Mouse (Mus musculus) spleen, adult 2 months (tissue): ENCODE data around the gene Ceacam10. TPM values are rescaled to one million over a fixed set of nuclear protein-coding genes. Genes with fewer than 3 reads are reported as not detected.

Experiments used
- DNase-seq, 2 experiments: peaks; one replicate each; pipeline versions ENCODE4 v3.0.0 to v3.0.0-alpha.2; 2012 to 2021; ENCODE audit warnings: low spot score in 2 of 2, low read depth in 1 of 2
- H3K27ac ChIP-seq: fragments of 200-500 bp; 2 replicates; pipeline ENCODE4 v1.5.1; 2012; ENCODE audit warnings: low read length, inconsistent platforms; ENCODE audit not compliant: insufficient read depth
- H3K27me3 ChIP-seq: fragments of 200-500 bp; 2 replicates; pipeline ENCODE4 v1.6.1; 2012; ENCODE audit warnings: mild to moderate bottlenecking, moderate library complexity, low read length, inconsistent platforms; ENCODE audit not compliant: control insufficient read depth, insufficient read depth
- H3K36me3 ChIP-seq: fragments of 200-500 bp; 2 replicates; pipeline ENCODE4 v1.6.1; 2012; ENCODE audit warnings: mild to moderate bottlenecking, low read length, inconsistent platforms; ENCODE audit not compliant: control insufficient read depth, insufficient read depth
- H3K4me1 ChIP-seq: fragments of 200-500 bp; 2 replicates; pipeline ENCODE4 v1.6.1; 2011; ENCODE audit warnings: inconsistent platforms; ENCODE audit not compliant: control insufficient read depth, insufficient read depth, insufficient read length
- H3K4me3 ChIP-seq: fragments of 200-500 bp; 2 replicates; pipeline ENCODE4 v1.5.1; 2011; ENCODE audit warnings: mild to moderate bottlenecking, inconsistent platforms; ENCODE audit not compliant: insufficient read depth, insufficient read length; ENCODE audit errors: extremely low read depth
- CTCF ChIP-seq: fragments of 200-500 bp; IDR thresholded peaks from 2 replicates; pipeline ENCODE4 v1.5.1; 2011; ENCODE audit warnings: mild to moderate bottlenecking, inconsistent platforms; ENCODE audit not compliant: insufficient read depth, insufficient read length, insufficient replicate concordance; ENCODE audit errors: extremely low read depth
- POLR2A ChIP-seq: fragments of 200-500 bp; IDR thresholded peaks from 2 replicates; pipeline ENCODE4 v1.6.1; 2011; ENCODE audit warnings: low read depth, low read length, inconsistent platforms
- WGBS: fragments of 180-500 bp; shearing (Covaris S2); methylation state at CpG from one replicate; pipeline ENCODE4 v1.1.7; 2018; 5-methylcytosine and 5-hydroxymethylcytosine counted together
- polyA plus RNA-seq: library from polyadenylated mRNA; depleted of rRNA; stranded (reverse); fragments of >200 nt; gene quantifications from 2 replicates; pipeline ENCODE4 v1.2.3, GENCODE M21; 2012; rRNA removed

Ceacam10 gene
- polyA plus RNA-seq, 1 experiment = 0.41 TPM

- TF ChIP-seq CTCF (no peak), POLR2A (no peak)
- no peaks in the 10 kb centered on the region for H3K36me3 ChIP-seq
- H3K27ac ChIP-seq = no peak overlapping the region
- no peak overlapping the region for H3K4me3 ChIP-seq
- no peaks in the 10 kb centered on the region for H3K4me1 ChIP-seq
- 83% methylated on average over 6 of the region's 6 CpGs for WGBS
- H3K27me3 ChIP-seq = no peaks in the 10 kb centered on the region
- no peak for DNase-seq
These were observed 27.8 kb downstream of the Ceacam10 start for GRCm38 (mm10) chr7:24804826-24805225.

DNA sequence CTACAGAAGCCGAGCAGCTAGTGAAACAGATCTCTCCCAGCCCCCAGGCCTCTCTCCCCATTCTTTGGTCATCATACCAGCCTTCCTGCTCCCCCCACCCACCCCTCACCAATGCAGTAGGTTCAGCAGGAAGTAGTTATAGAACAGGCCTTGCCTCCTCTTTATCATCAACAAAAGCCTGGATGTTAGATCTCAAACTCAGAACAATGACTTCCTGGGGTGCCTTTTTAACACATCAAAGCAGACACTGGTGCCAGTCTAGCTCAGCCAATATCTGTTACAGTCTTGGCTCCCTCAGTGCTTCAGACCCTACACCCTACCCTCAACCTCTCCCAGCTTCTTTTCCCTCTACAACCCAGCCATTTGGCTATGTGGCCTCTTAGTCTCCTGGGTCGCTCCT, 32.0 kb downstream of the Ceacam10 start:
- Histone ChIP-seq H3K27me3 (no peaks in the 10 kb centered on the region; the same call in 1 of the 2 replicates), H3K4me1 (no peaks in the 10 kb centered on the region), H3K4me3 (no peak overlapping the region), H3K27ac (peak overlapping the region; percentile 51; the same call in 1 of the 2 replicates), H3K36me3 (no peaks in the 10 kb centered on the region)
- TF ChIP-seq POLR2A = no peak
- no peak for TF ChIP-seq CTCF
- no peak for DNase-seq
- WGBS = 64% methylated on average over 2 of the region's 2 CpGs

GRCm38 (mm10) chr7:24817502-24817901, 40.5 kb downstream of the Ceacam10 start:
- no peak overlapping the region for H3K4me3 ChIP-seq
- no peak overlapping the region for H3K27ac ChIP-seq
- 0% methylated on average over 3 of the region's 3 CpGs for WGBS
- no peaks in the 10 kb centered on the region for H3K27me3 ChIP-seq
- no peak for TF ChIP-seq POLR2A
- TF ChIP-seq CTCF = peak; percentile 91; the same call in 1 of the 2 replicates
- peak; percentile 52 to 84 for DNase-seq
- H3K4me1 ChIP-seq = no peaks in the 10 kb centered on the region
- no peaks in the 10 kb centered on the region for H3K36me3 ChIP-seq

GRCm38 (mm10) chr7:24824452-24824851, 47.4 kb downstream of the Ceacam10 start:
- no peak overlapping the region for H3K27ac ChIP-seq
- H3K36me3 ChIP-seq = no peaks in the 10 kb centered on the region
- WGBS = 10% methylated on average over 7 of the region's 7 CpGs
- no peaks in the 10 kb centered on the region for H3K4me1 ChIP-seq
- no peak for TF ChIP-seq POLR2A
- TF ChIP-seq CTCF = no peak
- no peak overlapping the region for H3K4me3 ChIP-seq
- no peaks in the 10 kb centered on the region for H3K27me3 ChIP-seq
- no peak for DNase-seq

- Histone ChIP-seq H3K27ac (no peak overlapping the region), H3K4me3 (no peak overlapping the region), H3K36me3 (no peaks in the 10 kb centered on the region), H3K4me1 (no peaks in the 10 kb centered on the region), H3K27me3 (no peaks in the 10 kb centered on the region)
- no peak for DNase-seq
- no peak for TF ChIP-seq CTCF
- TF ChIP-seq POLR2A = no peak
- WGBS = 88% methylated on average over 4 of the region's 4 CpGs
These were observed 50.2 kb downstream of the Ceacam10 start for GRCm38 (mm10) chr7:24827181-24827580.

Other genes with a start within 250 kb of the Ceacam10 start
- 11.2 and 13.1 TPM in 2 replicates for gene Irgq, start 246.5 kb upstream of the Ceacam10 start, polyA plus RNA-seq
- 0.23 and 0.36 TPM in 2 replicates for gene Pinlyp, start 231.1 kb upstream of the Ceacam10 start, polyA plus RNA-seq
- gene Xrcc1, start 230.9 kb upstream of the Ceacam10 start, polyA plus RNA-seq = 52.3 and 56.2 TPM in 2 replicates
- gene Ethe1, start 189.7 kb upstream of the Ceacam10 start, polyA plus RNA-seq = 23.2 and 27.3 TPM in 2 replicates
- 0.29 and 0.61 TPM in 2 replicates for gene Zfp575, start 189.6 kb upstream of the Ceacam10 start, polyA plus RNA-seq
- gene Phldb3, start 166.4 kb upstream of the Ceacam10 start, polyA plus RNA-seq = 5.2 and 7.6 TPM in 2 replicates
- gene Lypd3, start 140.7 kb upstream of the Ceacam10 start, polyA plus RNA-seq = not detected in 2 replicates
- gene Tex101, start 100.5 kb upstream of the Ceacam10 start, polyA plus RNA-seq = not detected in 2 replicates
- not detected in 2 replicates for gene BC049730, start 68.0 kb upstream of the Ceacam10 start, polyA plus RNA-seq
- gene Gm4763, start 50.3 kb upstream of the Ceacam10 start, polyA plus RNA-seq = not detected in 2 replicates
- 6.9 and 8.8 TPM in 2 replicates for gene Cd177, start 16.9 kb upstream of the Ceacam10 start, polyA plus RNA-seq
- 1.9 and 2.9 TPM in 2 replicates for gene Gm9844, start 85.0 kb downstream of the Ceacam10 start, polyA plus RNA-seq
- gene Lypd4, start 92.7 kb downstream of the Ceacam10 start, polyA plus RNA-seq = not detected in 2 replicates
- gene Dmrtc2, start 92.9 kb downstream of the Ceacam10 start, polyA plus RNA-seq = not detected in 2 replicates
- 627 and 638 TPM in 2 replicates for gene Rps19, start 107.2 kb downstream of the Ceacam10 start, polyA plus RNA-seq
- gene Cd79a, start 120.2 kb downstream of the Ceacam10 start, polyA plus RNA-seq = 959 and 1,255 TPM in 2 replicates
- gene Arhgef1, start 125.7 kb downstream of the Ceacam10 start, polyA plus RNA-seq = 915 and 1,063 TPM in 2 replicates
- gene Gm4881, start 167.3 kb downstream of the Ceacam10 start, polyA plus RNA-seq = not detected in 2 replicates
- gene Rabac1, start 195.5 kb downstream of the Ceacam10 start, polyA plus RNA-seq = 361 and 478 TPM in 2 replicates
- gene Atp1a3, start 228.8 kb downstream of the Ceacam10 start, polyA plus RNA-seq = 11.2 and 16.0 TPM in 2 replicates